Mouse (Mus musculus) kidney, embryonic 16.5 days (tissue): Measurements from ENCODE around the gene Gas2l2. TPM values are rescaled to one million over a fixed set of nuclear protein-coding genes. Genes with fewer than 3 reads are reported as not detected.

ENCODE experiments used
- polyA plus RNA-seq: library from polyadenylated mRNA; unstranded; fragments of >200 nt; fragmentation: Nextera tagmentation; extraction: Ambion mirVana; gene quantifications from 2 replicates; pipeline ENCODE4 v1.2.1, GENCODE M21; 2015

Gene Gas2l2
- polyA plus RNA-seq, 1 experiment from 2014 or later: not detected

Other genes starting within 250 kb of the Gas2l2 start
- gene Slfn3, start 238.1 kb downstream of the Gas2l2 start, polyA plus RNA-seq: 2.7 and 2.8 TPM in 2 replicates
- 0.25 and 0.42 TPM in 2 replicates for gene Slfn14, start 142.7 kb downstream of the Gas2l2 start, polyA plus RNA-seq
- 64.2 and 70.8 TPM in 2 replicates for gene Ap2b1, start 130.4 kb downstream of the Gas2l2 start, polyA plus RNA-seq
- gene Pex12, start 126.9 kb downstream of the Gas2l2 start, polyA plus RNA-seq: 14.0 and 15.2 TPM in 2 replicates
- gene Rasl10b, start 20.3 kb downstream of the Gas2l2 start, polyA plus RNA-seq: 0.39 and 0.57 TPM in 2 replicates
- not detected in 2 replicates for gene 1700020L24Rik, start 8.2 kb upstream of the Gas2l2 start, polyA plus RNA-seq
- gene Mmp28, start 33.6 kb upstream of the Gas2l2 start, polyA plus RNA-seq: 1.7 and 1.8 TPM in 2 replicates
- 8.3 and 14.6 TPM in 2 replicates for gene Taf15, start 43.6 kb upstream of the Gas2l2 start, polyA plus RNA-seq
- 0.07 TPM in 1 of 2 replicates, not detected in the other for gene Heatr9, start 92.7 kb upstream of the Gas2l2 start, polyA plus RNA-seq
- gene Ccl5, start 101.1 kb upstream of the Gas2l2 start, polyA plus RNA-seq: 0.37 and 0.52 TPM in 2 replicates
- gene Ccl9, start 149.2 kb upstream of the Gas2l2 start, polyA plus RNA-seq: 2.2 and 3.5 TPM in 2 replicates
- 5.3 and 5.4 TPM in 2 replicates for gene Ccl6, start 163.6 kb upstream of the Gas2l2 start, polyA plus RNA-seq
- not detected in 2 replicates for gene Rpl9-ps1, start 216.2 kb upstream of the Gas2l2 start, polyA plus RNA-seq
- gene Ccl3, start 219.9 kb upstream of the Gas2l2 start, polyA plus RNA-seq: 0.48 and 0.50 TPM in 2 replicates
- 0.60 and 0.85 TPM in 2 replicates for gene Ccl4, start 233.1 kb upstream of the Gas2l2 start, polyA plus RNA-seq